11 mouse cellular contexts compared by ENCODE assay signal in the genomic region with DNA sequence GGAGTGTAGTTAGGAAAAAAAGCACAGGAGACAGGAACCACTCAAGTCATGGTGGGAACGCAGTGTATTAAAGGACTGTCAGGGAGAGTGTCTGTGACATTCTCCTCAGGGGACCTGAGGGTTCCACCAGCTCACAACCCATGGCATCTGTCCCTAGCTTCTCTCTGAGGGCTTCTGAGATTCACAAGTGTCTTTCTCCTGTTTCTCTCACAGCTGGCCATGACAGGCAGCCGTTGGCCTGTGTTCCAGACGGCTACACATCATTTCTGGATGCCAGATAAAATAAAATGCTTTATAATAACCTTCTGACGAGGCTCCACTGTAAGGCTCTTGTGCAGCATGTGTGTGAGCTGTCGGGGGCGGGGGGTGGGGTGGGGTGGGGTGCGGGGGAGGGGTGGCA. TPM values are rescaled to one million over a fixed set of nuclear protein-coding genes. Genes with fewer than 3 reads are reported as not detected.
A peak's percentile ranks its signal among the peaks of the same experiment; 100 is the strongest.
DNase-seq lines count a peak whose midpoint lies in the region; ATAC-seq lines count a peak whose summit lies in the region.
"Had no signal": no experiment of that assay in that cellular context is flagged by ENCODE, and none has a peak within 500 bp of the region (broad histone marks: within the 10 kb centered on the region; RNA-seq: fewer than 3 reads in every experiment).

No protein-coding gene starts in this region.

- H3K4me3 ChIP-seq in heart, embryonic 15.5 days = no peak overlapping the region
- H3K4me3 ChIP-seq in heart, embryonic 12.5 days = no peak overlapping the region
- H3K4me3 ChIP-seq in lung, embryonic 15.5 days = no peak overlapping the region
- no peak overlapping the region for H3K4me3 ChIP-seq in intestine, embryonic 14.5 days (ENCODE audit: low read depth, low read length)
- H3K4me3 ChIP-seq in stomach, embryonic 16.5 days (replicated peaks; ENCODE audit: low read length) = no peak overlapping the region
- H3K4me3 ChIP-seq: midbrain, embryonic 15.5 days; neural tube, embryonic 12.5 days had no signal

- no peaks in the 10 kb centered on the region for H3K27me3 ChIP-seq in heart, embryonic 15.5 days
- H3K27me3 ChIP-seq in heart, embryonic 12.5 days (replicated peaks) = no peaks in the 10 kb centered on the region
- no peaks in the 10 kb centered on the region for H3K27me3 ChIP-seq in lung, embryonic 15.5 days
- no peaks in the 10 kb centered on the region for H3K27me3 ChIP-seq in intestine, embryonic 14.5 days (replicated peaks; ENCODE audit: control insufficient read depth, insufficient read depth, low read length)
- no peaks in the 10 kb centered on the region for H3K27me3 ChIP-seq in stomach, embryonic 16.5 days (ENCODE audit: control insufficient read depth, insufficient read depth, low read length)
- H3K27me3 ChIP-seq: midbrain, embryonic 15.5 days; neural tube, embryonic 12.5 days had no signal

- no peak overlapping the region for H3K4me2 ChIP-seq in heart, embryonic 15.5 days
- H3K4me2 ChIP-seq in heart, embryonic 12.5 days = no peak overlapping the region
- H3K4me2 ChIP-seq in lung, embryonic 15.5 days = no peak overlapping the region
- no peak overlapping the region for H3K4me2 ChIP-seq in intestine, embryonic 14.5 days (ENCODE audit: low read length)
- H3K4me2 ChIP-seq in stomach, embryonic 16.5 days (ENCODE audit: low read depth, low read length) = no peak overlapping the region
- H3K4me2 ChIP-seq: midbrain, embryonic 15.5 days; neural tube, embryonic 12.5 days had no signal

- no peak overlapping the region for H3K9ac ChIP-seq in heart, embryonic 15.5 days
- no peak overlapping the region for H3K9ac ChIP-seq in heart, embryonic 12.5 days
- no peak overlapping the region for H3K9ac ChIP-seq in lung, embryonic 15.5 days
- H3K9ac ChIP-seq in intestine, embryonic 14.5 days (ENCODE audit: low read length) = no peak overlapping the region
- H3K9ac ChIP-seq in stomach, embryonic 16.5 days (ENCODE audit: low read length) = no peak overlapping the region
- H3K9ac ChIP-seq: midbrain, embryonic 15.5 days; neural tube, embryonic 12.5 days had no signal

- ATAC-seq in heart, embryonic 15.5 days (replicated peaks; ENCODE audit: insufficient number of reproducible peaks, insufficient read depth, low FRiP score, low read depth) = 0 out of 2 replicates have a peak, but pooled peaks have one; percentile 25
- ATAC-seq in heart, embryonic 12.5 days (ENCODE audit: insufficient number of reproducible peaks, low FRiP score) = no peak
- ATAC-seq in lung, embryonic 15.5 days (ENCODE audit: borderline replicate concordance, extremely low read depth, low FRiP score, low TSS enrichment) = peak; percentile 79
- no peak; the same call in 1 of the 2 replicates for ATAC-seq in intestine, embryonic 14.5 days (replicated peaks; ENCODE audit: low FRiP score, low TSS enrichment, low read depth)
- peak; percentile 71 for ATAC-seq in stomach, embryonic 16.5 days (ENCODE audit: insufficient read depth, low FRiP score)
- ATAC-seq: midbrain, embryonic 15.5 days had no signal

- no peak for DNase-seq in lung, postnatal 36 days
- no peak for DNase-seq in intestine, embryonic 14.5 days (ENCODE audit: low spot score)
- no peak for DNase-seq in urinary bladder, postnatal 4 days (ENCODE audit: low spot score in 2 of 2)
- DNase-seq: adrenal gland, adult 2 months; thymus, postnatal 14 days had no signal

- 44% methylated on average over 7 of the region's 7 CpGs for WGBS in heart, embryonic 15.5 days
- WGBS in heart, embryonic 12.5 days = 59% methylated on average over 7 of the region's 7 CpGs
- WGBS in lung, embryonic 15.5 days = 36% methylated on average over 7 of the region's 7 CpGs
- WGBS in intestine, embryonic 14.5 days = 51% methylated on average over 7 of the region's 7 CpGs
- WGBS in stomach, embryonic 16.5 days = 43% methylated on average over 7 of the region's 7 CpGs

- H3K27ac ChIP-seq in heart, embryonic 15.5 days = peak overlapping the region; percentile 58
- no peak overlapping the region for H3K27ac ChIP-seq in heart, embryonic 12.5 days (ENCODE audit: poor library complexity, severe bottlenecking)
- H3K27ac ChIP-seq in lung, embryonic 15.5 days = peak overlapping the region; percentile 93
- H3K27ac ChIP-seq in intestine, embryonic 14.5 days (ENCODE audit: low read depth) = peak overlapping the region; percentile 78; the same call in 1 of the 2 replicates
- peak overlapping the region; percentile 89 for H3K27ac ChIP-seq in stomach, embryonic 16.5 days (ENCODE audit: low read length)
- H3K27ac ChIP-seq: midbrain, embryonic 15.5 days; neural tube, embryonic 12.5 days had no signal

- no peaks in the 10 kb centered on the region for H3K36me3 ChIP-seq in heart, embryonic 15.5 days
- no peaks in the 10 kb centered on the region for H3K36me3 ChIP-seq in heart, embryonic 12.5 days
- H3K36me3 ChIP-seq in lung, embryonic 15.5 days = 0 out of 2 replicates have a peak, but pooled peaks cover 7% of the 10 kb centered on the region
- no peaks in the 10 kb centered on the region for H3K36me3 ChIP-seq in intestine, embryonic 14.5 days (ENCODE audit: control insufficient read depth, insufficient read depth, low read length)
- H3K36me3 ChIP-seq in stomach, embryonic 16.5 days (ENCODE audit: control insufficient read depth, insufficient read depth, low read length) = no peaks in the 10 kb centered on the region
- H3K36me3 ChIP-seq: midbrain, embryonic 15.5 days; neural tube, embryonic 12.5 days had no signal

- H3K9me3 ChIP-seq in heart, embryonic 15.5 days (replicated peaks) = no peaks in the 10 kb centered on the region
- H3K9me3 ChIP-seq in heart, embryonic 12.5 days (replicated peaks) = 0 out of 2 replicates have a peak, but pooled peaks cover 2% of the 10 kb centered on the region
- no peaks in the 10 kb centered on the region for H3K9me3 ChIP-seq in lung, embryonic 15.5 days
- H3K9me3 ChIP-seq in intestine, embryonic 14.5 days (ENCODE audit: control insufficient read depth, low read length) = no peaks in the 10 kb centered on the region
- no peaks in the 10 kb centered on the region for H3K9me3 ChIP-seq in stomach, embryonic 16.5 days (replicated peaks; ENCODE audit: control insufficient read depth, low read length)
- H3K9me3 ChIP-seq: midbrain, embryonic 15.5 days; neural tube, embryonic 12.5 days had no signal

- H3K4me1 ChIP-seq in heart, embryonic 15.5 days (replicated peaks) = peaks cover 18% of the 10 kb centered on the region
- peaks cover 39% of the 10 kb centered on the region for H3K4me1 ChIP-seq in heart, embryonic 12.5 days (replicated peaks)
- peaks cover 49% of the 10 kb centered on the region for H3K4me1 ChIP-seq in lung, embryonic 15.5 days
- peaks cover 40% of the 10 kb centered on the region for H3K4me1 ChIP-seq in intestine, embryonic 14.5 days (replicated peaks; ENCODE audit: control insufficient read depth, insufficient read depth, low read length)
- H3K4me1 ChIP-seq in stomach, embryonic 16.5 days (ENCODE audit: control insufficient read depth, insufficient read depth, low read length) = peaks cover 34% of the 10 kb centered on the region

RNA-seq across cellular contexts. Expression of a gene that starts 32.0 kb away (rescaled TPM):
- 5.1 and 7.2 TPM in 2 replicates for polyA plus RNA-seq in heart, embryonic 15.5 days (2015; fragmentation: Nextera tagmentation; extraction: Ambion mirVana)
- 3.7 and 6.3 TPM in 2 replicates for polyA plus RNA-seq in heart, embryonic 12.5 days (2016; fragmentation: Nextera tagmentation; extraction: Ambion mirVana)
- 10.0 and 13.2 TPM in 2 replicates for polyA plus RNA-seq in lung, embryonic 15.5 days (2015; fragmentation: Nextera tagmentation; extraction: Ambion mirVana)
- 4.5 and 6.7 TPM in 2 replicates for polyA plus RNA-seq in intestine, embryonic 14.5 days (2014; fragmentation: Nextera tagmentation; extraction: Ambion mirVana)
- polyA plus RNA-seq in stomach, embryonic 16.5 days (2015; fragmentation: Nextera tagmentation; extraction: Ambion mirVana) = 5.3 and 5.9 TPM in 2 replicates

Comparison
In these comparisons a context has a peak if more than half of its experiments do, and no peak if none do; other contexts are left out.
1. ATAC-seq: peak in heart, embryonic 15.5 days (single experiment), lung, embryonic 15.5 days (single experiment) and stomach, embryonic 16.5 days (single experiment); none in heart, embryonic 12.5 days (single experiment) and intestine, embryonic 14.5 days (single experiment).